Mouse (Mus musculus): Measurements from ENCODE around the gene Dmpk.

GRCm38 (mm10) chr7:19067063-19067462 is 16.6 kb upstream of the Dmpk start:
- no peak for TF ChIP-seq CTCF (IDR thresholded peaks at IDR 0.05; ENCODE audit: low read depth)
- no peak for TF ChIP-seq EP300 (IDR thresholded peaks at IDR 0.05; ENCODE audit: low read depth)

Measured in liver, embryonic 14.5 days (tissue).